Mouse (Mus musculus): ENCODE data around the gene Hnrnpdl. TPM values are rescaled to one million over a fixed set of nuclear protein-coding genes. Genes with fewer than 3 reads are reported as not detected.

The Hnrnpdl gene
- total and polyA plus RNA-seq, 3 experiments, result 153 to 239 TPM; not detected in 1

GRCm38 (mm10) chr5:100079931-100080275 lies 40.4 kb upstream of the Hnrnpdl start:
- peak; percentile 10 for TF ChIP-seq MAX (IDR thresholded peaks at IDR 0.05; ENCODE audit: low read length)
- TF ChIP-seq MYB (IDR thresholded peaks at IDR 0.05; ENCODE audit: low read depth, low read length), result no peak
- no peak for TF ChIP-seq E2F4 (IDR thresholded peaks at IDR 0.05; ENCODE audit: borderline replicate concordance, low read depth, low read length)
- TF ChIP-seq KAT2A (conservative IDR thresholded peaks at IDR 0.05; ENCODE audit: low read depth, low read length), result no peak
- 0 out of 4 replicates have a peak, but pooled peaks of 1 of the 2 experiments have one; percentile 5 for TF ChIP-seq EP300 (IDR thresholded peaks at IDR 0.05; ENCODE audit: low read depth in 1 of 2, low read length in 2 of 2)
- 0 out of 2 replicates have a peak, but pooled peaks have one; percentile 52 for TF ChIP-seq POLR2AphosphoS5 (IDR thresholded peaks at IDR 0.05; ENCODE audit: borderline replicate concordance, low read depth, low read length)
- no peak for TF ChIP-seq TBP (IDR thresholded peaks at IDR 0.05; ENCODE audit: low read depth, low read length)
- 0 out of 2 replicates have a peak, but pooled peaks have one; percentile 14 for TF ChIP-seq TAL1 (IDR thresholded peaks at IDR 0.05; ENCODE audit: low read length)
- TF ChIP-seq ZC3H11A (IDR thresholded peaks at IDR 0.05; ENCODE audit: low read depth, low read length), result no peak
- no peak for TF ChIP-seq USF2 (IDR thresholded peaks at IDR 0.05; ENCODE audit: borderline replicate concordance in 1 of 2, insufficient read depth in 1 of 2, low read depth in 1 of 2, low read length in 2 of 2)
- no peak for TF ChIP-seq CHD2 (IDR thresholded peaks at IDR 0.05; ENCODE audit: low read length)
- TF ChIP-seq MYC (IDR thresholded peaks at IDR 0.05; ENCODE audit: low read depth, low read length), result no peak
- peak; percentile 43; the same call in 1 of the 2 replicates for TF ChIP-seq USF1 (IDR thresholded peaks at IDR 0.05; ENCODE audit: low read depth, low read length)
- TF ChIP-seq MXI1 (IDR thresholded peaks at IDR 0.05; ENCODE audit: low read depth, low read length), result 0 out of 2 replicates have a peak, but pooled peaks have one; percentile 7
- Histone ChIP-seq H3K9ac (ENCODE audit: control insufficient read depth, low read depth, low read length, poor library complexity, severe bottlenecking) (peak overlapping the region; percentile 62), H3K36me3 (ENCODE audit: control insufficient read depth in 1 of 2, insufficient read depth in 2 of 2, low read length in 2 of 2) (0 out of 4 replicates have a peak, but pooled peaks cover 0 to 2% of the 10 kb centered on the region in 2 experiments), H3K4me1 (ENCODE audit: control insufficient read depth in 1 of 2, insufficient read depth in 2 of 2, low read length in 2 of 2) (peaks cover 0 to 6% of the 10 kb centered on the region in 2 experiments; a peak in 2 of 4 replicates), H3K79me2 (ENCODE audit: control insufficient read depth, insufficient read depth, low read length, poor library complexity) (no peaks in the 10 kb centered on the region), H3K9me3 (replicated peaks; ENCODE audit: insufficient read depth, low read length) (no peaks in the 10 kb centered on the region), H3K27me3 (ENCODE audit: control insufficient read depth in 1 of 2, insufficient read depth in 2 of 2, low read length in 2 of 2) (no peaks in the 10 kb centered on the region), H3K4me3 (ENCODE audit: control insufficient read depth in 1 of 2, insufficient read depth in 1 of 2, low read depth in 2 of 2, low read length in 2 of 2) (peak overlapping the region; percentile 71 to 93), H3K27ac (ENCODE audit: control insufficient read depth, low read depth, low read length) (peak overlapping the region; percentile 43; the same call in 1 of the 2 replicates)
- no peak for DNase-seq (ENCODE audit: low read depth, low spot score)

DNA sequence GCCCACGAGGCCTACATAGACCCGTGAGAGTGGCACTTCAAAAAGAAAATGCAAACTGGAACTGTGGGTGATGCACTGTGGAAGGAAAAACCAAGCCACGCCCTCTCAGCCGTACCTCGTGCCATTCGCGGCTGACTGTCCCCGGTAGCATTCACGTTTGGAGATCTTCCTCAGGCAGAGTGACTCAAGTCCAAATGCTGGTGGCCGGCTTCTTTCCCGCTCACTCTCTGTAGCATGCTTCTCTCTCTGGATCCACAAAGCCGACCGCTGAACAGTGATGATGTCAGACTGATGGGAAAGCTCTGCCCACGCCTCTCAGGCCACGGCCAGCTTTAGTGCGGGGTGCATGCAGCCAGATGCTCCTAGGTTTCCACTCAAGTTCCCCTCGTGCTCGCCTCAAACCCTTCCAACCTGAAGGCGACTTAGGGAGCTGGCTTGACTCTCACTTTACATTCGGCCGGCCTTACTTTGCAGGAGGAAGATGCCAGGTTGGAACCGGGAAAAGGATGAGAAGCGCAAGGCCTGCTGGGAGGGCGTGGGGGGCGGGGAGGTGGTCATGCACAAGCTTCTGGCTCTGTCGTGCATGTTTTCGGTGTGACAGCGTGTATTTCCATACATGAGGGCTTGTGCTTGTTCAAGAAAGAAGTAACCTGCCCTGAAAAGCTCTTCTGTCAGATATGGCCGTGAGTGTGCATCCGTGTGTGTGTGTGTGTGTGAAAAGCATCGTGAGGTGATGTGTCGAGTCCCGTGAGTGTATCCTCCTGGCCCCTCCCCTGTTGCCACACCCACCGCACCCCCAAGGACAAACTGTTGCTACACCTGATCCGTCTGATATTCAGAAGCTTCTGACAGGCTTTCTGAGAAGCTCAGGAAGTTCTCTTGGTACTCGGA lies 39.8 kb upstream of the Hnrnpdl start:
- peak; percentile 74 for DNase-seq (ENCODE audit: low read depth, low spot score)
- Histone ChIP-seq H3K9ac (ENCODE audit: control insufficient read depth, low read depth, low read length, poor library complexity, severe bottlenecking) (peak overlapping the region; percentile 62), H3K27ac (ENCODE audit: control insufficient read depth, low read depth, low read length) (peak overlapping the region; percentile 43; the same call in 1 of the 2 replicates), H3K79me2 (ENCODE audit: control insufficient read depth, insufficient read depth, low read length, poor library complexity) (no peaks in the 10 kb centered on the region), H3K9me3 (replicated peaks; ENCODE audit: insufficient read depth, low read length) (no peaks in the 10 kb centered on the region), H3K27me3 (ENCODE audit: control insufficient read depth in 1 of 2, insufficient read depth in 2 of 2, low read length in 2 of 2) (no peaks in the 10 kb centered on the region), H3K4me1 (ENCODE audit: control insufficient read depth in 1 of 2, insufficient read depth in 2 of 2, low read length in 2 of 2) (peaks cover 0 to 6% of the 10 kb centered on the region in 2 experiments; a peak in 2 of 4 replicates), H3K36me3 (ENCODE audit: control insufficient read depth in 1 of 2, insufficient read depth in 2 of 2, low read length in 2 of 2) (0 out of 4 replicates have a peak, but pooled peaks cover 0 to 2% of the 10 kb centered on the region in 2 experiments), H3K4me3 (ENCODE audit: control insufficient read depth in 1 of 2, insufficient read depth in 1 of 2, low read depth in 2 of 2, low read length in 2 of 2) (peak overlapping the region; percentile 71 to 93)
- TF ChIP-seq HCFC1 (IDR thresholded peaks at IDR 0.05; ENCODE audit: low read depth, low read length) (no peak), POLR2AphosphoS5 (IDR thresholded peaks at IDR 0.05; ENCODE audit: borderline replicate concordance, low read depth, low read length) (no peak), ZC3H11A (IDR thresholded peaks at IDR 0.05; ENCODE audit: low read depth, low read length) (no peak), MAFK (IDR thresholded peaks at IDR 0.05; ENCODE audit: borderline replicate concordance, low read depth, low read length) (no peak), CTCF (IDR thresholded peaks at IDR 0.05 in 2 of 3, conservative IDR thresholded peaks at IDR 0.05 in 1 of 3; ENCODE audit: control insufficient read depth in 1 of 3, insufficient read depth in 1 of 3, low read depth in 2 of 3, low read length in 3 of 3, poor library complexity in 1 of 3, severe bottlenecking in 1 of 3) (no peak), ZKSCAN1 (IDR thresholded peaks at IDR 0.05; ENCODE audit: low read depth, low read length) (no peak), RAD21 (IDR thresholded peaks at IDR 0.05; ENCODE audit: low read depth, low read length) (no peak), TCF12 (IDR thresholded peaks at IDR 0.05; ENCODE audit: low read depth, low read length) (no peak), ELF1 (IDR thresholded peaks at IDR 0.05; ENCODE audit: low read depth, low read length) (no peak), MAX (IDR thresholded peaks at IDR 0.05; ENCODE audit: low read length) (peak; percentile 12; the same call in 1 of the 2 replicates), KAT2A (conservative IDR thresholded peaks at IDR 0.05; ENCODE audit: low read depth, low read length) (no peak), JUND (IDR thresholded peaks at IDR 0.05; ENCODE audit: low read depth, low read length) (no peak), CHD1 (IDR thresholded peaks at IDR 0.05; ENCODE audit: low read depth, low read length) (no peak), MAZ (IDR thresholded peaks at IDR 0.05; ENCODE audit: low read depth, low read length) (no peak), USF1 (IDR thresholded peaks at IDR 0.05; ENCODE audit: low read depth, low read length) (no peak), RCOR1 (IDR thresholded peaks at IDR 0.05; ENCODE audit: low read depth, low read length) (no peak), E2F4 (IDR thresholded peaks at IDR 0.05; ENCODE audit: borderline replicate concordance, low read depth, low read length) (no peak), NELFE (IDR thresholded peaks at IDR 0.05; ENCODE audit: low read depth, low read length) (peak; percentile 34; the same call in 1 of the 2 replicates), NRF1 (IDR thresholded peaks at IDR 0.05; ENCODE audit: insufficient read depth, low read depth, low read length, poor library complexity, severe bottlenecking) (no peak)
